Mouse (Mus musculus) retina, postnatal 1 day (tissue): ENCODE data around the gene Olfr676.

Experiments used
- DNase-seq: peaks from one replicate; pipeline ENCODE4 v3.0.0-alpha.2; 2012

Gene Olfr676

DNA sequence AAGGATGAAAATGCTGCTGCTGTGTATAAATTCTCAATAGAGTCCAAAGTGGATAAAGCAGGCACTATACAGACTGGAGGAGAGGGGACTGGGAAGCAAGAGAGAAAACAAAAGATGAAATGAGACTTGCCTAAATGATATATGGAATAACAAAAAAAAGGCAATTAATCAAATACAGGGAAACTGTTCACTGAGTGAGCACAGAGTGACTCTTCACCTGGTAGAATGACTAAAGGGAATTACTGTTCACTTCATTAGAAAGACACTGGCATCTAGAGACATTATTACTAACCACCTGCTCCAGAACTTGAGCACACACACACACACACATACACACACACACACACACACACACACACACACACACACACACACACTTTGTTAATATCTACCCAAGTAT is at the start of gene Olfr676:
Gene Olfr676, plus strand, starts transcription at position 301 of the 400 bp plus-strand sequence.
- DNase-seq = no peak

DNA sequence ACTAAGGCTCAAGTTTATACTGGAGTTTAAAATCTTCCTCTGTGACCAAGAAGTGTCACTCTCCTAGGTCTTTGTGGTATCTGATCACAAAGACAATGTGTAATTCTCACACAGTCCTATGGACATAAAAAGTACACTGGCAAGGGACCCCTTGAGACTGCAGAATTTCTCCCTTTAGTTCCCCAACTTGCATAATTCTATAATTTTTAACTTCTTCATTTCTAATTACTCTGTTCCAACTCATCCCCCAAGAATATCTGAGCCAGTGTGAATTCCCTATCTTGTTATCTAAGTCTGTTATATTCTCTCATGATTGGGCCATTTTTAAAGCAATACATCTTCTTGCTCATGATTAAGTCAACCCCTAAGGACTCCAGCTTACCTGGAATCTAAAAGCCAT is 30.6 kb upstream of the Olfr676 start, which contains the start of gene Olfr672:
Gene Olfr672, minus strand, starts transcription at position 101 of the 400 bp plus-strand sequence.
- no peak for DNase-seq

DNA sequence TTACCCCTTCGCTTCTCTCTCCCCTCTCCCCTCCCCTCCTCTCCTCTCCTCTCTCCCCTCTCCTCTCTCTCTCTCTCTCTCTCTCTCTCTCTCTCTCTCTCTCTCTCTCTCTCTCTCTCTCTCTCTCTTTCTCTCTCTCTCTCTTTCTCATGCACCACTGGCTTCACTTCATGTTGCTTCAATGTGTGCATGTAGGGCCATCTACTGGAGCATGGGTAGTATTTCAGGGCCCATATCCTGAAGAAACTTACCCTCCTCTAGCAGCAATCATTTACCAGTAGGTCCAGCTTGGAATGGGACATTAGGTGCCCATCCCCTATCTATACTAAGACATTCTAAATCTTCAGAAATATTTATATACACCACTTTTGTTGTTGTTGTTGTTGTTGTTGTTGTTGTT is 10.0 kb upstream of the Olfr676 start:
- no peak for DNase-seq

DNA sequence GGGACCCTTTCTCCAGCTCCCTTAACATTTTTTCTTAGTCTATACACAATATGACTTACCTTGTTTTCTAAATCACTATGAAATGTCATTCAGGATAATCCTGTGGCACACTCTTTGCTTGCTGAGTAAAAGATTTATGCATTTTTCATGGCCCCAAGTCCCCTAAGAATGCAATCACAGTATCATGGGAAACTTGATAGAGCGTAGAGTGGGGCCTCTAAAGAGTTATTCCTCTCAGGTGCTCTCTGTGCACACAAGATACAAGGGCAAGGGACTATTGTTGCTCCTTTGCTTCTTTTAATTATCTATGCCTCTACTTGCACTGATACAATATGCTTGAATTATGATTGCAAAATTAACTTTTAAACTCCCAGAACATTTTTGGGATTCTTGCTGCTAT is 4.1 kb upstream of the Olfr676 start, which contains the start of gene Olfr675:
Gene Olfr675, minus strand, starts transcription at position 101 of the 400 bp plus-strand sequence.
- no peak for DNase-seq

DNA sequence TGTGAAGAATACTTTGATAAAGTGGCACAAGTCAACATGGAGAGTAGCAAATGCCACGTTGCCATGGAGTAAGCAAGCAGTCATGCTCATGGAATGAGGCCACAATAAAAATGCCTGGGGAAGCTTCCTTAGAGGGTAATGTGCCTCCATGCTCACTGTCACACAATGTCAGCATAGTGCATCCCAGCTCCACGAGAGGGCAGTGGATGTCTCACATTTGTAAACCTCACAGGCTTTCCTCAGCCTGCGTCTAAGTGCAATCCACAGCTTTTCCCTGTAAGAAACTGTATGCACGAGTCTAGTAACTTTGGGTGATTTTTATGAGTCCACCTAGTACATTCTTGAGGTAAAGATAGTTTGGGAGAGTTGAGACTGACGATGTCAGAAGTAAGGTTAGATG is 1.3 kb downstream of the Olfr676 start:
- DNase-seq = peak; percentile 8

DNA sequence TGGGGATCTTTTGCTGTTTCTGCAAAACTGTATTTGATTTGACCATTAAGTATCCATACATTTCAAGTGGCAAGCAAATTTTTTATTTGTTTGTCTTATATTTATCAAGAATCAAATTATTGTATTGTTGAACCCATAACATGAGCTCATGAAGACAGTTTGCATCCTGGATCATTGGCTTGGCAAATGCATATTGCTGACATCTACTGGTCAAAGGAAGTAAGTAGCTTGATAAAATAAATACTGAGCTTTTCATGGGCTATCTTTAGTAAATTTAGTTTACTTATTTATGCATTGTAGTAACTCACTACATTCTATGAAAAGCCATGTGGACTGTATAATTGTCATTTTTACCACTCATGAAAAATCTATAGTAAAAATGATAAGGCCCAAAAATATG is 26.5 kb downstream of the Olfr676 start:
- no peak for DNase-seq

DNA sequence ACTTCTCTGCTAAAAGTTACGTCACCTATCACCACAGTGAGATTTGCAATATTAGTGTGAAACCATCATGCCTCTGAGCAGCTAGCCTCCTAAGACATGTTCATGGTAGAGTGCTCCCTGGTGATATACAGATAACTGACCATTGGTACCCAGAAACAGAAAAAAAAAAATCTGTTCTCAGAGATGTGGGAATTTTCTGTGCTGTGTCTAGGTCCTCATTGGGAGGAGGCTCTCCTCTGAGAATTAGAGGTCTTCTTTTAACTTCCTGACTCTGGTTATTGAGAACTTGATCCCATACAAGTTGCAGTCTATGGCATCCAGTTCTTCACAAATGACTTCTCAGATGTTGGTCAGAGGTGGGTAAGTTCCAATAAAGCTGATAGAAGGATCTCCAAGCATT is 31.7 kb downstream of the Olfr676 start, which contains the start of gene Olfr678:
Gene Olfr678, plus strand, starts transcription at position 301 of the 400 bp plus-strand sequence.
- DNase-seq = no peak

DNA sequence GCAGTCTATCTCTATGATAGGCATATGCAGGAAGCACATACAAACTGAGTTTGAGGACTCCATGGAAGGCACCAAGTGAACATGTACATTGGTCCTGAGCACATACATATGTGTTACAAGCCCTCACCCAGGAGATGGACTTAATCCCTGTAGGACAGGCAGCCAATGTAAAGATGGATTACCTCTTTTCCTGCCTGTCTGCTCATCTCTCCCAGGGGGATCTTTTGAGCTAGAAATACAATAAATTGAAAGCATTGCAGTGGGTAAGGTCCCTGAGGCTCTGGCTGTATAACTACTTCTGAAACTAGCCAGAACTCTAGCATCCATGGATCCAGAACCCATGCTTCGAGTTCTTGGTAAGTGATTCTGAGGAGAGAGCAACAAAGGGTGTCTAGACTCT is 48.4 kb downstream of the Olfr676 start, which contains the start of gene Olfr679:
Gene Olfr679, plus strand, starts transcription at position 301 of the 400 bp plus-strand sequence.
- no peak for DNase-seq
